Mouse (Mus musculus) liver, embryonic 13.5 days (tissue): ENCODE measurements around the gene Slc35e2. TPM values are rescaled to one million over a fixed set of nuclear protein-coding genes. Genes with fewer than 3 reads are reported as not detected.
"Not testable (repeated sequence)": the region's sequence is repeated elsewhere in the genome, so short reads cannot be mapped to it uniquely, and the experiment has no call there.

Experiments
- ATAC-seq: fragments of 200-750 bp; cut with Nextera tagmentation; 2 replicates; pipeline ENCODE4 v1.8.0; 2017; ENCODE audit warnings: low read depth, mild to moderate bottlenecking, moderate number of reproducible peaks, moderate library complexity
- DNase-seq: peaks from one replicate; pipeline ENCODE4 v3.0.0; 2022
- H3K27ac ChIP-seq: fragments of 300-500 bp; sonication (generic); 2 replicates; pipeline ENCODE4 v1.5.1; 2015; ENCODE audit warnings: moderate library complexity, mild to moderate bottlenecking, inconsistent platforms
- H3K27me3 ChIP-seq: fragments of 300-500 bp; sonication (generic); 2 replicates; pipeline ENCODE4 v1.6.1; 2015; ENCODE audit warnings: mild to moderate bottlenecking, inconsistent platforms
- H3K36me3 ChIP-seq: fragments of 300-500 bp; sonication (generic); 2 replicates; pipeline ENCODE4 v1.6.1; 2015; ENCODE audit warnings: mild to moderate bottlenecking, inconsistent platforms
- H3K4me1 ChIP-seq: fragments of 300-500 bp; sonication (generic); replicated peaks from 2 replicates; pipeline ENCODE4 v1.6.1; 2015; ENCODE audit warnings: inconsistent platforms
- H3K4me2 ChIP-seq: fragments of 300-500 bp; sonication (generic); 2 replicates; pipeline ENCODE4 v1.6.1; 2015; ENCODE audit warnings: inconsistent platforms, mild to moderate bottlenecking, moderate library complexity
- H3K4me3 ChIP-seq: fragments of 300-500 bp; sonication (generic); replicated peaks from 2 replicates; pipeline ENCODE4 v1.5.1; 2015; ENCODE audit warnings: mild to moderate bottlenecking, inconsistent platforms
- H3K9ac ChIP-seq: fragments of 300-500 bp; sonication (generic); 2 replicates; pipeline ENCODE4 v1.6.1; 2015; ENCODE audit warnings: mild to moderate bottlenecking, inconsistent platforms
- H3K9me3 ChIP-seq: fragments of 300-500 bp; sonication (generic); replicated peaks from 2 replicates; pipeline ENCODE4 v1.6.1; 2016; ENCODE audit warnings: inconsistent platforms
- WGBS: fragments of 180-500 bp; shearing (Covaris S2); methylation state at CpG from one replicate; pipeline ENCODE4 v1.1.7; 2015; ENCODE audit not compliant: insufficient replicate concordance; 5-methylcytosine and 5-hydroxymethylcytosine counted together
- polyA plus RNA-seq: library from polyadenylated mRNA; unstranded; fragments of >200 nt; fragmentation: Nextera tagmentation; extraction: Ambion mirVana; gene quantifications from 2 replicates; pipeline ENCODE4 v1.2.1, GENCODE M21; 2015

Gene Slc35e2
- polyA plus RNA-seq, 1 experiment from 2014 or later: 4.4 TPM

DNA sequence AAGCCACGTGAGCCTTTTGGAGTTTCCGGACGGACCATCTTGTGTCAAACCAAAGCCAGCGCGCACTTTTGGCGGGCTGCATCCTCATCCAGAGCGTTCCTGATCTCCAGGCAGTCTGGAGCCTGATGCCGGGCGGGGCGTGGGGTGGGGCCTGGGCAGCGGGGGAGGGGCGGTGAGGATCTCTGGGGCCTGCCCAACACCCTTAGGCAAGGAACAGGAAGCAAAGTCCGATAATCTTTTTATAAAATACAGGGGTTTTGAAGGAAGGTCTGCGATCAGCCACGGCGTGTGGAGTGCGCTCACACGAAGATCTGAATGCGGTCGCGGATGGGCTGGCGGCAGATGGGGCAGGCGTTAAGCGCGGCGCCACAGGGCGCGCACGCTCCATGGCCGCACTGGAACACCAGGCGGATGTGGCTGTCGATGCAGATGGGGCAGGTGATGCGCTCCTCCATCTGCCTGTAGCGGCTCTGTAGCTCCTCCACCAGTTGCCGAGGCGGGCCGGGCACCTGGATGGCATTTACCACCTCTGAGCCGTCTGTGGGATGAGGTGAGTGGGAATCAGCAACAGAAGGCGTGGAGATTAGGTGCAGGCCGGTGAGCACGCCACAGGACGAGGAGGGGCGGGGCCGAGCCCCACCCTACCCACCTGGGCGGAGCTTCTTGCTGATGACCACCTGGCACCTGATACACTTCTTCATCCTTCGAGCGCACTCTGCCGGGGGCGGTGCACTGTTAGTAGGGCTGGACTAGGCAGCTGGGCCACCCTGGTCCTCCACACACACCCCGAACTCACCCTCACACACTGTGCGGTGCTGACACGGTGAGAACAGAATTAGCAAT, 53.5 kb downstream of the Slc35e2 start:
- Histone ChIP-seq H3K36me3 (peaks cover 18% of the 10 kb centered on the region), H3K9ac (peak overlapping the region; percentile 22), H3K4me1 (peaks cover 35% of the 10 kb centered on the region), H3K4me3 (peak overlapping the region; percentile 47), H3K4me2 (peak overlapping the region; percentile 69), H3K27me3 (peaks cover 61% of the 10 kb centered on the region), H3K9me3 (no peaks in the 10 kb centered on the region), H3K27ac (no peak overlapping the region)
- WGBS: 4% methylated on average over 52 of the region's 52 CpGs
- ATAC-seq: peak; percentile 24
- DNase-seq: no peak

DNA sequence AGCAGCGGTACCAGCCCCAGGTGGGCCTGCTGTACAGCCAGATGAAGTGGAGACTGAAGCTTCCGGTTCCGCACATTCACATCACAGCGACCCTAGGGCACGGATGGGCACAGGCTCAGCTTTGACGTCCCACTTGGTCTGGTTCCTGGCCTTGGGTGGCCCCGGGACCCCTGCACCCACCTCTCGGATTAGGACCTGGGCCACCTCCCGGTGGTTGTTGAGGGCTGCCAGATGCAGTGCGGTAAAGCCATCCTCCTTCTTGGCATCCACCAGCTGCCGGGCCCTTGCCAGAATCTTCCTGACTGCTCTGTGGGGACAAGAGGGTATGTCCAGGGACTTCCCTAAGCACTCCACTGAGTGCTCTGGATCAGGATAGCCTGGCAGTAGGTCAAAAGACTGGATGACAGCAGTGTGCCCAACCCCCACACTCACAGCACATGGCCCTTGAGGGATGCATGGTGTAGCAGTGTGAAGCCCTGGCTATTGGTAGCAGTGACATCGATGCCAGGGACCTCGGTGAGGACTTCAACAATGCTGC, 55.1 kb downstream of the Slc35e2 start:
- H3K4me3 ChIP-seq: no peak overlapping the region
- peaks cover 2% of the 10 kb centered on the region for H3K36me3 ChIP-seq
- H3K4me1 ChIP-seq: peaks cover 35% of the 10 kb centered on the region
- ATAC-seq: no peak
- no peak overlapping the region for H3K27ac ChIP-seq
- DNase-seq: no peak
- 81% methylated on average over 13 of the region's 13 CpGs for whole genome bisulfite sequencing
- H3K27me3 ChIP-seq: peaks cover 50% of the 10 kb centered on the region
- no peaks in the 10 kb centered on the region for H3K9me3 ChIP-seq
- no peak overlapping the region for H3K4me2 ChIP-seq
- H3K9ac ChIP-seq: no peak overlapping the region

DNA sequence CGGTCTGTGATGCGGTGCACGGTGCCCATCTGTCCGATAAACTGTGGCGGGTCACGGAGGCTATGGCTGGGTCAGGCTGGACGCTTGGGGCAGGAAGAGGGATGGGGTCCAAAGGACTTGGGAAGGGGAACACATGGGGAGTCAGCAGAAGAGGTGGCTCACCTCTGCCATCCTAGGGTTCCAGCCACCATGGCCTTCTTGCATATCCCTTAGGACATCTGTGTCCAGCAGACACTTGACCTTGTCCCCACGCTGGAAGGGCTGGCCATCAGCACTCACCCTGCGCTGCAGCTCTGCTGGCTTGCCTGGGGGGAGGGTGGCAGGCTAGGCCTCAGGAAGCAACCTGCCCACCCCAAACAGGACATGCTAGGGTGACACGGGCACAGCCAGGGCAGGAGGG, 57.7 kb downstream of the Slc35e2 start:
- no peak overlapping the region for H3K9ac ChIP-seq
- peaks cover 19% of the 10 kb centered on the region for H3K4me1 ChIP-seq
- WGBS: 87% methylated on average over 10 of the region's 10 CpGs
- H3K27ac ChIP-seq: no peak overlapping the region
- no peaks in the 10 kb centered on the region for H3K36me3 ChIP-seq
- DNase-seq: no peak
- H3K4me2 ChIP-seq: no peak overlapping the region
- H3K27me3 ChIP-seq: peaks cover 23% of the 10 kb centered on the region
- no peak for ATAC-seq
- no peaks in the 10 kb centered on the region for H3K9me3 ChIP-seq
- no peak overlapping the region for H3K4me3 ChIP-seq

DNA sequence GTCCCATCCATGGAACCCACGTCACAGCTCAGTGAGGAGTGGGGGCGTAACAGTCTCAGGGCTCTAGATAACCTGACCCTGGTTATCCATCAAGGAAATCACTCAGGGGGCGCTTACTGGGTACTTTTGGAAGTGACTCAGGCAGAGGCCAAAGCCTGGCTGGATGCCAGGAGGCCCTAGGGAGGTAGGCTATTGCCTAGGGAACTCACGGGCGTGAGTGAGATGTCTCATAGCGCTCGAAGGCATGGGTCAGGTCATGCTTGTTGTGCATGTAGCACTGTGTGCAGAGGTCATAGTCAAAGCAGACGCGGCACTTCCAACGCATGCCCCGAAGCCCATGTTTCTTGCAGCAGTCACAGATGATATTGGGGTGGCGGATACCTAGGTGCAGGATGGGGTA, 59.4 kb downstream of the Slc35e2 start:
- WGBS: 80% methylated on average over 12 of the region's 12 CpGs
- 0 out of 2 replicates have a peak, but pooled peaks have one; percentile 9 for ATAC-seq
- DNase-seq: no peak

DNA sequence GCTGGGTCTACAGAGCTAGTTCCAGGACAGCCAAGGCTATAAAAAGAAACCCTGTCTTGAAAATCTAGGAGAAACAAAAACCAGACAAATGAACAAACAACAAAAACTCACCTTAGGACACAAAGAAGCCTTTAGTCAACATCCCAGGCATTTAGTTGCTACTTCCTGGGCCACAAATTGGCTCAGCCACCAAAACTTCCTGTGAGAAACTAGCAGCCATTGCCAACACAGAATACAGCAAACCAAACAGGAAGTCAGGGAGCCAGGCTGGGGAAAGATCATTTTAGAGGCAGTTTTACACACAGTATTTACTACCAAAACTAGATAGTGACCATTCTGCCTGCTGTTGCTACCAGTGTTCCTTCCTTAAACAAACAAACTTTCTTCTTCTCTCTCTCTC, 65.7 kb downstream of the Slc35e2 start:
- Histone ChIP-seq H3K9me3 (no peaks in the 10 kb centered on the region), H3K27me3 (no peaks in the 10 kb centered on the region), H3K27ac (no peak overlapping the region), H3K36me3 (no peaks in the 10 kb centered on the region), H3K9ac (no peak overlapping the region), H3K4me3 (no peak overlapping the region), H3K4me2 (no peak overlapping the region), H3K4me1 (peaks cover 18% of the 10 kb centered on the region)
- DNase-seq (no peak), ATAC-seq (no peak)

More for the DNA sequence above, 59.4 kb downstream of the Slc35e2 start:
- H3K4me2 ChIP-seq: no peak overlapping the region
- H3K9me3 ChIP-seq: no peaks in the 10 kb centered on the region
- H3K27me3 ChIP-seq: peaks cover 6% of the 10 kb centered on the region
- H3K4me1 ChIP-seq: peaks cover 4% of the 10 kb centered on the region; the same call in 1 of the 2 replicates
- no peak overlapping the region for H3K4me3 ChIP-seq
- H3K27ac ChIP-seq: no peak overlapping the region
- no peak overlapping the region for H3K9ac ChIP-seq
- H3K36me3 ChIP-seq: no peaks in the 10 kb centered on the region

DNA sequence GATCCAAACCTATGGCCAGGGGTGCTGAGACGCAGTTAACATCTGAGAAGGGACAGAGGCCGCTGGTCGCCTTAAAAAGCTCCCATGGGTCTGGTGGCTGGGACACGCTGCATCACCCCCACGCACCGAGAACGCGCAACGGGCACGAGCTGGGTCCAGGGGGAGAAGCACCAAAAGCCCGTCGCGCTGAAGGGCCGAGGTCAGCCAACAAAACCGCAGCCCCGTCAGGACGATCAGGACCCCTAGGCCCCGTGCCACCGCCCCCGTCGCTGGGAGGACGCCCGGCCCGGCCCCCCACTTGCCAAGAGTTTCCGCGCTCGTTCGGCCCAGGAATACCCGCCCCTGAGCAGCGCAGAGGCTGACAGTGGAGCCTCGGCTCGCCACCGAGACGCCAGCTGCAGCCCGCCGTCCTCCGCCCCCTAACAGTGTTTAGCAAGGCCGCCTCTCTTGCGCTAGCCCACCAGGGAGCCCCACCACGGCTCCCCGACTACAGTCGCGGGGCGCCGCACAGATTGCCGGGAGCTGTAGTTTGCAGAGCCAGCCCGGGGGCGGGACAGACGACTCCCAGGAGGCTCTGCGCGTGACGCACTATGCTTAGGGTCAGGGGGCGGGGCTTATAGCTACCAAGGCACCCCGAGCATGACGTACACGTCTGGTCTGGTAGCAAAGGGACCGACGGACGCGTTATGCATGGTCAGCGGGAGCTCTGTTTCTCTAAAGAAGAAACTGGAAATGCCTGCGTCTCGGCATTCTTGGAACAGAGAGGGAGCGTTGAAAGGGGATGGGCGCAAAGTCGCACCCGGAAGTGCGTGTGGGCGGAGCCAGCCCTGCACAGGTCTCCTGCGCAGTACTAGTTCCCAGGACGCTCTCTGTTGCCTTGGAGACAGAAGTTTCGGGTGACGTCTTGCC, 67.7 kb downstream of the Slc35e2 start, which contains the start of gene Mib2:
Gene Mib2 (minus strand): TSS at position 510 of the 909 bp plus-strand sequence.
- WGBS: under 1% methylated on average over 73 of the region's 73 CpGs
- peak within 1 kb of the TSS; percentile 91 for H3K4me3 ChIP-seq
- H3K4me2 ChIP-seq: peak within 1 kb of the TSS; percentile 93
- H3K9ac ChIP-seq: peak within 1 kb of the TSS; percentile 85
- H3K27me3 ChIP-seq: no peaks in the 10 kb centered on the region
- DNase-seq (peak; percentile 95), ATAC-seq (peak; percentile 98)
- peaks cover 14% of the 10 kb centered on the region for H3K4me1 ChIP-seq
- no peaks in the 10 kb centered on the region for H3K36me3 ChIP-seq
- no peaks in the 10 kb centered on the region for H3K9me3 ChIP-seq
- no peak within 1 kb of the TSS for H3K27ac ChIP-seq

DNA sequence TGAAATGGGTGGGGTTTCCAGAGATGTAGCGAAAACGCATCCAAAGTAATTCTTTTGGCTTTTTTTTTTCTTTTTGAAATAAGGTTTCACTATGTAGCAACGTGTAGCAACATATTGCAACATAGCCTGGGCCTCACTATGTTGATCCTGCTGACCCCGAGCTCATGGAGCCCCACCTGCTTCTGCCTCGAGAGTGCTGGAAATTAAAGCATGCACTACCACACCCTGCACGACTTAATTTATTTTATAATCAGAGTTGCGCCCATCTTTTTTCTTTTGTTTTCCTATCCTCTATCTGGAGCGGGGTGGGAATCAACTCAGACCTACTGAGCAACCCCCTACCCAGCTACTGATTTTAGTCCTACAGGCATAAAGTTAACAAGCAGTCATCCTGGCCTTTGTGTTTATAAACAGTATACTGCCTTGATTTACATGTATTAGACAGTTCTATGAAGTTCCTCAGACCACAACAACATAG, 68.4 kb downstream of the Slc35e2 start:
- H3K4me1 ChIP-seq: peaks cover 14% of the 10 kb centered on the region
- no peak overlapping the region for H3K27ac ChIP-seq
- H3K27me3 ChIP-seq: no peaks in the 10 kb centered on the region
- WGBS: 4% methylated on average over 8 of the region's 8 CpGs
- ATAC-seq: no peak
- H3K4me3 ChIP-seq: peak overlapping the region; percentile 91
- H3K36me3 ChIP-seq: no peaks in the 10 kb centered on the region
- no peaks in the 10 kb centered on the region for H3K9me3 ChIP-seq
- peak overlapping the region; percentile 93 for H3K4me2 ChIP-seq
- no peak for DNase-seq
- peak overlapping the region; percentile 11 for H3K9ac ChIP-seq

DNA sequence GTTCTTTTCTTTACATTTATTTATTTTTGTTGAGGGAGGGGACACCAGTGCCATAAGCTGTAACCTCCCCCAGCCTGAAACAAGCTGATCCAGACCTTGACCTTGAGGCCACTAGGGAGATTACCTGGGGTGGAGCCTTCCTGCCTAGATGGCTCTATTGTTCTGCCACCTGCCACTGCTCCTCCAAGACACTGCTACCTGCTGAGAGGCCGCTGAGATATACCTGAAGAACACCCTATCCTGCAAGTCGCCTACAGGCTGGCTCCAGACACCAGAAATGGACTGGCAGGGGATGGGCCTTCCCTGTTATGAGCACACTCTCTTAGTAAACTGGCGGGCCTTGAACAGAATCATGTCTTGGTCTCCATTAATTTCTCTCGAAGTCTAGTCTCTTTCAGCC, 69.0 kb downstream of the Slc35e2 start:
- H3K27ac ChIP-seq, H3K9me3 ChIP-seq, H3K36me3 ChIP-seq, H3K4me3 ChIP-seq, H3K27me3 ChIP-seq, DNase-seq, ATAC-seq: not testable (repeated sequence)
- Histone ChIP-seq H3K4me1 (peaks cover 14% of the 10 kb centered on the region), H3K4me2 (peak overlapping the region; percentile 93), H3K9ac (0 out of 2 replicates have a peak overlapping the region, but pooled peaks have one; percentile 11)
- WGBS: 64% methylated on average over 4 of the region's 4 CpGs

DNA sequence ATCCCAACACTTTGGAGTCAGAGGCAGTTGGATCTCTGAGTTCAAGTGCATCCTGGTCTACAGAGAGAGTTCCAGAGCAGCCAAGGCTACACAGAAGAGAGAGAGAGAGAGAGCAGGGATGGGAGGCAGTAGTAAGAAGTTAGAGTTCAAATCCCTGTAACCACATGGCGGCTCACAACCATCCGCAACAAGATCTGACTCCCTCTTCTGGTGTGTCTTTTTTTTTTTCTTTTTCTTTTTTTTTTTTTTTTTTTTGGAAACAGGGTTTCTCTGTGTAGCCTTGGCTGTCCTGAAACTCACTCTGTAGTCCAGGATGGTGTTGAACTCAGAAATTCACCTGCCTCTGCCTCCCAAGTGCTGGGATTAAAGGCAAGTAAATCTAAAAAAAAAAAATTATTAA, 70.9 kb downstream of the Slc35e2 start:
- Histone ChIP-seq H3K9me3 (no peaks in the 10 kb centered on the region), H3K27me3 (no peaks in the 10 kb centered on the region), H3K4me2 (no peak overlapping the region), H3K27ac (no peak overlapping the region), H3K36me3 (no peaks in the 10 kb centered on the region), H3K9ac (no peak overlapping the region), H3K4me3 (no peak overlapping the region), H3K4me1 (peaks cover 14% of the 10 kb centered on the region)
- ATAC-seq: no peak
- WGBS: 39% methylated on average over 2 of the region's 2 CpGs
- no peak for DNase-seq
